Mouse (Mus musculus): ENCODE data around the gene Rhou. TPM values are rescaled to one million over a fixed set of nuclear protein-coding genes. Genes with fewer than 3 reads are reported as not detected.
"Not testable (repeated sequence)": the region's sequence is repeated elsewhere in the genome, so short reads cannot be mapped to it uniquely, and the experiment has no call there.

The Rhou gene
- polyA plus RNA-seq, 1 experiment, result 19.5 TPM

DNA sequence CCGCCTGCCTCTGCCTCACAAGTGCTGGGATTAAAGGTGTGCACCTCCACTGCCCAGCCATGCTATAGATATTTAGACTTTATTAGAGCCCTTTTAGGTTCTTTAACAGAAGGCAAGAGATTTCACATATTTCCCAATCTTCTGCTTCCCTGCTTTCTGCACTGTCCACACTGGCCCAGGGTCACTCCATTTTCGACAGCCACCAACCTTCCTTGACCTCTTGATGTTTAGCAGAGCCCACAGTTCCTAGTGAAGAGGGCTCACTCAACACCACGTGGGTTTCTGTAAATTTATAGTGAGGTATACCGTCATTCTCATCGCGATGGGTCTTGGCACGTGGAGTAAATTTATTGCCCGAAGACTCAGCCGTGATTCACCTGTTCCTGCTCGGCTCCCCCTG lies 23.7 kb upstream of the Rhou start:
- H3K4me1 ChIP-seq (ENCODE audit: control insufficient read depth, insufficient read depth, low read length), result peaks cover 12% of the 10 kb centered on the region
- no peak overlapping the region for H3K27ac ChIP-seq (ENCODE audit: insufficient read depth, low read length)
- TF ChIP-seq POLR2A (IDR thresholded peaks at IDR 0.05; ENCODE audit: low read depth, low read length), result no peak
- no peak overlapping the region for H3K4me3 ChIP-seq (ENCODE audit: insufficient read depth, low read length)

DNA sequence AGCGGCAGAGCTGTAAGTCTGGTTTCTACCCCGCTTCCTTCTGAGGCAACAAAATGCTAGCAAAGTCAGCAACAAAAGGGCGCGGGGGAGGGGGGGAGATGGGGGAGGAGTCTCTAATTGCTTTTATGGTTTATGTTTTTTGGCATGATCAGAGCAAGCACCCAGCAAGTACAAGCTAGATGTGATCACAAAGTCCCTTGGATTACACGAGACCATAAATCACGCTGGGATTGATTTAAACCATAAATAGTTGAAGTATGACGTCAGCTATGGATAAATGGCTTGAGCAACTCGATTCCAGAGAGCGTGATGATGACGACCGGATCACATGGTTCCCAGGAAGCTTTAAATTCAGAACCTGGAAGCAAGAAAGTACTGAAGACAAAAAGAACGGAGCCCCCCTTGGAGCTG lies 22.9 kb upstream of the Rhou start:
- no peak for TF ChIP-seq CTCF (IDR thresholded peaks at IDR 0.05; ENCODE audit: borderline replicate concordance, insufficient read depth, low read length)
- TF ChIP-seq POLR2A (IDR thresholded peaks at IDR 0.05; ENCODE audit: low read depth, low read length), result no peak
- Histone ChIP-seq H3K4me1 (ENCODE audit: control insufficient read depth, insufficient read depth, low read length) (peaks cover 12% of the 10 kb centered on the region), H3K27ac (ENCODE audit: insufficient read depth, low read length) (no peak overlapping the region; the same call in 1 of the 2 replicates), H3K4me3 (ENCODE audit: insufficient read depth, low read length) (no peak overlapping the region)

- peaks cover 12% of the 10 kb centered on the region for H3K4me1 ChIP-seq (ENCODE audit: control insufficient read depth, insufficient read depth, low read length)
- H3K27ac ChIP-seq (ENCODE audit: insufficient read depth, low read length); H3K4me3 ChIP-seq (ENCODE audit: insufficient read depth, low read length): not testable (repeated sequence)
Measured at GRCm38 (mm10) chr8:123631746-123632145, 22.0 kb upstream of the Rhou start.

DNA sequence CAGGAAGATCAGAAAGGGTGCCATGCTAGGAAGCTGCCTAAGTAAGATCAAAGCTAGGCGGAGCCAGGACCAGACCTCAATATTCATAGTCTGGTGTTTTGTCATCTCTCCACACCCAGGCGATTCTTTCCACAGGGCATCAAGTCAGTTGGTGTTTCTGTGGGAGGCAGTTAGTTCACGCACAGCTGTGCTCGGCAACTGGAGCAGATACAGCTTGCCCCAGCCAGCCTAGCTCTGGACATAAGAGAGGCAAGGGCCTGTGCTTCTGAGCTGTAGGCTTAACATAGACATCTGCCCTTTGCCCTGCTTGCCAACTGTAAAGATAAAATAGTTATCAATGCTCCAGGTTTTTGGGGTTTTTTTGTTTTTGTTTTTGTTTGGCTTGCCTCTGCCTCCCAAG lies 21.5 kb upstream of the Rhou start:
- Histone ChIP-seq H3K4me1 (ENCODE audit: control insufficient read depth, insufficient read depth, low read length) (peaks cover 12% of the 10 kb centered on the region), H3K4me3 (ENCODE audit: insufficient read depth, low read length) (no peak overlapping the region), H3K27ac (ENCODE audit: insufficient read depth, low read length) (no peak overlapping the region)
- TF ChIP-seq CTCF (IDR thresholded peaks at IDR 0.05; ENCODE audit: borderline replicate concordance, insufficient read depth, low read length), result no peak
- TF ChIP-seq POLR2A (IDR thresholded peaks at IDR 0.05; ENCODE audit: low read depth, low read length), result no peak

DNA sequence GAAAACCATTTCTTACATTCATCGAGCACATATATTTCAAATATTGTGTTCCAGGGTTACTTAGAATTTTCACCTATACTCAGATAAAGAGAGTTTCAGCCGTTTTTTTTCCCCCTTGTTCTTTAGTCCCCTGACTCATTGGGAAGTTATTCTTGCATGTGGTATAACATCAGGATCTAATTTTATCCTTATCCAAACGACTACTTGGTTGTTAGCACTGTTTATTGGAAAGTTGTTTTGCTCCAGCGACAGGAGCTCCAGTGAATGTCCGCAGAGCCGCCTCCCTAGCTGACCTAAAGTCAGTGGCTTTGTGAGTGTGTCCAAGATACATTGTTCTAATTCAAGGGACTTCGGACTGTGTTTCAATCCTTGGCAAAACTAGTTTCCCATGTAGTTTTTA lies 19.9 kb upstream of the Rhou start:
- Histone ChIP-seq H3K27ac (ENCODE audit: insufficient read depth, low read length) (peak overlapping the region; percentile 92), H3K4me3 (ENCODE audit: insufficient read depth, low read length) (no peak overlapping the region), H3K4me1 (ENCODE audit: control insufficient read depth, insufficient read depth, low read length) (peaks cover 12% of the 10 kb centered on the region)
- TF ChIP-seq CTCF (IDR thresholded peaks at IDR 0.05; ENCODE audit: borderline replicate concordance, insufficient read depth, low read length) (no peak), POLR2A (IDR thresholded peaks at IDR 0.05; ENCODE audit: low read depth, low read length) (no peak)

GRCm38 (mm10) chr8:123634395-123635131 lies 19.2 kb upstream of the Rhou start:
- Histone ChIP-seq H3K27ac (ENCODE audit: insufficient read depth, low read length) (peak overlapping the region; percentile 92), H3K4me3 (ENCODE audit: insufficient read depth, low read length) (no peak overlapping the region)

GRCm38 (mm10) chr8:123635671-123636070 lies 18.1 kb upstream of the Rhou start:
- no peak overlapping the region for H3K4me3 ChIP-seq (ENCODE audit: insufficient read depth, low read length)
- H3K27ac ChIP-seq (ENCODE audit: insufficient read depth, low read length), result no peak overlapping the region
- TF ChIP-seq CTCF (IDR thresholded peaks at IDR 0.05; ENCODE audit: borderline replicate concordance, insufficient read depth, low read length), result no peak
- no peak for TF ChIP-seq POLR2A (IDR thresholded peaks at IDR 0.05; ENCODE audit: low read depth, low read length)
- peaks cover 9% of the 10 kb centered on the region for H3K4me1 ChIP-seq (ENCODE audit: control insufficient read depth, insufficient read depth, low read length)

More at GRCm38 (mm10) chr8:123634395-123635131, 19.2 kb upstream of the Rhou start:
- H3K4me1 ChIP-seq (ENCODE audit: control insufficient read depth, insufficient read depth, low read length), result peaks cover 10% of the 10 kb centered on the region
- no peak for TF ChIP-seq POLR2A (IDR thresholded peaks at IDR 0.05; ENCODE audit: low read depth, low read length)
- no peak for TF ChIP-seq CTCF (IDR thresholded peaks at IDR 0.05; ENCODE audit: borderline replicate concordance, insufficient read depth, low read length)

DNA sequence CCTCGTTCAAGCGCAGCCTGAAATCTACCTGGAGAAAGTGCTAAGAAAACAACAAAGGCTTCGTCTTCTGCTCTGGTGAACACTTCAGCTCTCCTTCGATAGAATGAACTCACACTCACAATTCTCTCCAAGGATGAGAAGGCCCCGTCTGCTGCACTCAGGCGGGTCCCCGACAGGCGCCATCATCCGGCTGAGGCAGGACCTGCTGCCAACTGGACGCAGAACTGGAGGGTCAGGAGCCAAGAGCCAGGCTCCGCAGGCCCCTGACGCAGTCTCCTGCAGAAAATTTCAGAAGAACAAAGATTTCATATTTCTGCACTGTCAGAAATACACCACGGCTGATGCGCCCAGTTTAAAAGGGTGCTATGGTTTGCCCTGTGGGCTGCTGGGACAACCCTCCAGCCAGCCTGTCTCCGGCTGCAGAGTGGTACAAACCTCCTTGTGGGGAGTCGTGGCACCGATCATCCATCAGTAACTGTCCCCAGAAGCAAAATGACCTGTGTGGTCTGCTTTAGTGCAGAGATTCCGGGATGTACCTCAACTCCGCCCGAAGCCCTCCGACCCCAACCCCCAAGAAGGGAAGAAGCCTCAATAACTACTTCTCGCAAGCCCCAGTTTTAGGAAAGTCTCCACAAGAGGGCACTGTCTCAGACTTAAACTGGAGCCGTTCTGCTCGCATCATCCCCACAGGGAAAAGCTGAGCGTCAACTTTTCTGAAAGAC lies 10.2 kb upstream of the Rhou start:
- H3K27ac ChIP-seq (ENCODE audit: insufficient read depth, low read length), result no peak overlapping the region
- no peaks in the 10 kb centered on the region for H3K4me1 ChIP-seq (ENCODE audit: control insufficient read depth, insufficient read depth, low read length)
- H3K4me3 ChIP-seq (ENCODE audit: insufficient read depth, low read length), result no peak overlapping the region
- TF ChIP-seq CTCF (IDR thresholded peaks at IDR 0.05; ENCODE audit: borderline replicate concordance, insufficient read depth, low read length) (no peak), POLR2A (IDR thresholded peaks at IDR 0.05; ENCODE audit: low read depth, low read length) (no peak)

GRCm38 (mm10) chr8:123645229-123645628 lies 8.5 kb upstream of the Rhou start:
- Histone ChIP-seq H3K4me3 (ENCODE audit: insufficient read depth, low read length) (no peak overlapping the region), H3K4me1 (ENCODE audit: control insufficient read depth, insufficient read depth, low read length) (no peaks in the 10 kb centered on the region; the same call in 1 of the 2 replicates), H3K27ac (ENCODE audit: insufficient read depth, low read length) (no peak overlapping the region)
- TF ChIP-seq CTCF (IDR thresholded peaks at IDR 0.05; ENCODE audit: borderline replicate concordance, insufficient read depth, low read length) (no peak), POLR2A (IDR thresholded peaks at IDR 0.05; ENCODE audit: low read depth, low read length) (no peak)

Measured in embryonic fibroblast, embryonic 13.5 days (primary cell).